Mouse (Mus musculus) ES-Bruce4 (cell line): ENCODE measurements at regions not wholly inside any gene's neighbourhood (a gene's known extent, or its start where the extent isn't known, plus 50 kb on each side); places are given as distances from the start of the nearest gene placed in this dataset.

Source experiments
- H3K27ac ChIP-seq: 2 replicates; pipeline ENCODE4 v1.5.1; 2012; ENCODE audit warnings: low read length, inconsistent platforms; ENCODE audit not compliant: insufficient read depth
- H3K27me3 ChIP-seq: 2 replicates; pipeline ENCODE4 v1.6.1; 2012; ENCODE audit warnings: mild to moderate bottlenecking, low read length, inconsistent platforms; ENCODE audit not compliant: control insufficient read depth, poor library complexity, insufficient read depth, severe bottlenecking
- H3K36me3 ChIP-seq: 2 replicates; pipeline ENCODE4 v1.6.1; 2012; ENCODE audit warnings: inconsistent platforms, mild to moderate bottlenecking, low read length, moderate library complexity; ENCODE audit not compliant: control insufficient read depth, poor library complexity, insufficient read depth, severe bottlenecking
- H3K4me1 ChIP-seq: one replicate; pipeline ENCODE4 v1.8.1; 2011; ENCODE audit warnings: low read length; ENCODE audit not compliant: control insufficient read depth, insufficient read depth
- H3K4me3 ChIP-seq: 2 replicates; pipeline ENCODE4 v1.5.1; 2011; ENCODE audit warnings: low read depth, mild to moderate bottlenecking, low read length
- H3K9ac ChIP-seq: 2 replicates; pipeline ENCODE4 v1.6.1; 2012; ENCODE audit warnings: low read depth, mild to moderate bottlenecking, inconsistent platforms; ENCODE audit not compliant: poor library complexity, severe bottlenecking
- H3K9me3 ChIP-seq: replicated peaks from 2 replicates; pipeline ENCODE4 v1.6.1; 2012; ENCODE audit warnings: mild to moderate bottlenecking, low read length, inconsistent platforms; ENCODE audit not compliant: control insufficient read depth, poor library complexity, insufficient read depth, severe bottlenecking
- CTCF ChIP-seq: IDR thresholded peaks from one replicate; pipeline ENCODE4 v1.8.1; 2011; ENCODE audit warnings: low read depth, low read length
- EP300 ChIP-seq: IDR thresholded peaks from 2 replicates; pipeline ENCODE4 v1.6.1; 2011; ENCODE audit warnings: low read depth, low read length; ENCODE audit not compliant: insufficient read depth
- POLR2A ChIP-seq: IDR thresholded peaks from one replicate; pipeline ENCODE4 v1.8.1; 2011; ENCODE audit warnings: low read length; ENCODE audit not compliant: insufficient read depth

DNA sequence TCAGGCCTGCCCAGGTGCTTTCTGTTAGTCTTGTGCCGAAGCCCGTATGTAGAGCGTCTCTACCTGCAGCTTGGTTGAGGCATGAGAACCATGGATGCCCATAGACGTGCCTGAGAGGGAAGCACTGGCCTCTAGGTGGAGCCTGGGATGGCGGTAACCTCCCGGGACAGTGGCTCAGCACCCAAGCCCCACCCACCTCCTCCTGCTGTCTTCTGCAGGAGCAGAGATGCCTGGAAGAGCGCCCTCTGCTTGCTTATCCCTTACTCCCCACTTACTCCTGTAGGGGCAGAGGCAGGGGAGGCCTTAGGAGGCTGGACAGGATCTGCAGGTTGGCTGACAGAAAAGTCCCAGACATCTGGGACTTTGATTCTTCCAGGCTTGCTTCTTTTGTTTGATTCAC is 92.7 kb upstream of the Zc3h12a start:
- TF ChIP-seq CTCF (peak; percentile 86), EP300 (no peak)
- Histone ChIP-seq H3K9ac (no peak overlapping the region), H3K4me1 (no peaks in the 10 kb centered on the region), H3K27ac (no peak overlapping the region), H3K9me3 (peaks cover 3% of the 10 kb centered on the region), H3K4me3 (no peak overlapping the region), H3K27me3 (no peaks in the 10 kb centered on the region), H3K36me3 (no peaks in the 10 kb centered on the region)

DNA sequence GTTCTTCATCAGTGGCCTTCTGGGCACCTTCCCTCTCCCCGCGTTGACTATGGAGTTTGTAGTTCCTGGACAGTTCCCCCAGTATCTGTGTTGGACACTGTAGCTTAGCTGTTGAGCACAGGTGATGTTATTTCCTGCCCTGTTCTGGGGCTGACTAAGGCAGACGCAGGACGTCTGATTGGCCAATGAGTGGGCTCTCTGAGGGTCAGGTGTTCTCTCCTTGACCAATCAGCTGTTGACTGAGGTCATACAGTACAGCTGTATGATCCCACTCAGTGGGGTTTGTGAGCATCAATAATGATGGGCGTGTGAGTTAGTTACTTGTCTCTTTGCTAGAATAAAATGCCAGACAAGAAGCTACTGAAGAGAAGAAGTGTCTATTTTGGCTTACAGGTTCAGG is 91.6 kb upstream of the Zc3h12a start:
- H3K27me3 ChIP-seq, result no peaks in the 10 kb centered on the region
- H3K9ac ChIP-seq, result no peak overlapping the region
- no peak for TF ChIP-seq POLR2A
- TF ChIP-seq CTCF, result no peak
- no peak for TF ChIP-seq EP300
- H3K4me1 ChIP-seq, result no peaks in the 10 kb centered on the region
- peaks cover 3% of the 10 kb centered on the region for H3K9me3 ChIP-seq
- H3K4me3 ChIP-seq, result no peak overlapping the region
- H3K27ac ChIP-seq, result no peak overlapping the region
- no peaks in the 10 kb centered on the region for H3K36me3 ChIP-seq

DNA sequence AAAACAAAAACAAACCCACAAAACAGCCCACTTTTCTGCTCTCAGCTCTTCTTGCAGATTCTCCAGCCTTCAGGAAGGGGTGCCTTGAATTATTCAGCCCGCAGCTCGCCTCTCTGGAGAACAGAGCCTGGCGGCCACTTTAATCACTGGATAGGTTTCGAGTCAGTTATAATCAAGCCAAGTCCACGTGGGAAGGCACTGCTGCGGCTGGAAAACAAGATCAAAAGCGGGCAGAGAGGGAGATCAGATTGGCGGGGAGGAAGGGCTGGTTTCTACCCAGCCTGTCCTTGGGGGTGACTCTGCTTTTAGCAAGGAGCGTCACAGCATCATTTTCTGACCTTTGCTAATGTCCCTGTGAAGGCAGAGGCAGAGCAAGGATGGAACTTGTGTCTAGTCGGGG is 86.7 kb upstream of the Zc3h12a start:
- Histone ChIP-seq H3K27me3 (no peaks in the 10 kb centered on the region), H3K9me3 (peaks cover 3% of the 10 kb centered on the region), H3K9ac (no peak overlapping the region), H3K4me3 (no peak overlapping the region), H3K4me1 (peaks cover 3% of the 10 kb centered on the region), H3K36me3 (no peaks in the 10 kb centered on the region), H3K27ac (no peak overlapping the region)
- no peak for TF ChIP-seq CTCF
- no peak for TF ChIP-seq EP300
- no peak for TF ChIP-seq POLR2A

DNA sequence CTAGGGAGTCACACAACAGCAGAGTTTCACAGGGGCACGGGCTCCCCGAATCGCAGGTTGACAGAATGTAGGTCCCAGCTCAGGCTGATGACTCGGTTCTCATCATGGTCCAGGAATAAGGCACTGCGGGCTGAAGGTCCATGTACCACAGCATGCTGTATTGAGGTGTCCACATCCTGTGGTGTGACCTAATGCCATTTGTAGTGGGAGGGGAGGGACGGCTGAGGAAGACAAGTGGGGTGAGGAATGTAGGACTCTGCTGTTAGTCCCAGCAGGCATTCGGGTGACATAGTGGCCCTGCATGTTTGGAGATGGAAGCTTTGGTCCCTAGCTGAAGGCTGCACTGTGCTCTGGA is 84.5 kb upstream of the Zc3h12a start:
- H3K9ac ChIP-seq, result no peak overlapping the region
- H3K36me3 ChIP-seq, result no peaks in the 10 kb centered on the region
- no peaks in the 10 kb centered on the region for H3K27me3 ChIP-seq
- no peak overlapping the region for H3K4me3 ChIP-seq
- no peak overlapping the region for H3K27ac ChIP-seq
- no peak for TF ChIP-seq EP300
- no peak for TF ChIP-seq CTCF
- no peak for TF ChIP-seq POLR2A
- peaks cover 3% of the 10 kb centered on the region for H3K9me3 ChIP-seq
- H3K4me1 ChIP-seq, result peaks cover 3% of the 10 kb centered on the region

DNA sequence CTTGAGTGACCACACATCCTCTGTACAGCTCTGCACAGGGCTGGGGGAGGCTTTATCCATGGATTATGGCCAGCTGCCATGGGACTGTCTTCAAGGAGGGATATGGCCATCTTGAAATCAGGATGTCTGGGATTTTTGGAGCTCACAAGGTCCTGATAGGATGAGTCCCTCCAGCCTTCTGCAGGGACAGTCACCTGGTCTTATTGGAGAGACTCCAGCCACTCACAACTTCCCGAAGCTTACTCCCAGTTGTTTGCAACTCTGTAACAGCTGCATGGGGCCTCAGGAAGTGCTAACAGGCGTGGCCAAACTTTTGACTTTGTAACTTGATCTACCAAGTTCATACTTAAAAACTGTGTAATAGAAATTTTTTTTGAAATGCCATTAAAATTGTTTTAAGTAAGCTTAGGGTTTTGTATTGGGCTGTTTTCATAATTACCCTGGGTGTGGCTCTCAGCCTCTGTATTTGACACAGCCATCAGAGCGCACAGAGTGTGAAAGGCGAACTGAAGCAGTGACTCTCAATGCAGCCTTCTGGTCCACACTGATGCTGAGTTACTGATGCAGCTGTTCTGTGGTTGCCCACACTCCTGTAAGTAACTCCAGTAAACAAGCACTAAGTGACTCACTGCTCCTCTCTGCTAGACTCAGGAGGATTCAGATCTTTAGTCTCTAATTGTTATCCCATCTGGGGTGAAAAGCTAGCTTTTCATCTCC is 84.0 kb upstream of the Zc3h12a start:
- no peak for TF ChIP-seq POLR2A
- Histone ChIP-seq H3K4me1 (peaks cover 3% of the 10 kb centered on the region), H3K36me3 (no peaks in the 10 kb centered on the region), H3K9ac (no peak overlapping the region), H3K9me3 (peaks cover 3% of the 10 kb centered on the region), H3K4me3 (no peak overlapping the region), H3K27ac (no peak overlapping the region), H3K27me3 (no peaks in the 10 kb centered on the region)

DNA sequence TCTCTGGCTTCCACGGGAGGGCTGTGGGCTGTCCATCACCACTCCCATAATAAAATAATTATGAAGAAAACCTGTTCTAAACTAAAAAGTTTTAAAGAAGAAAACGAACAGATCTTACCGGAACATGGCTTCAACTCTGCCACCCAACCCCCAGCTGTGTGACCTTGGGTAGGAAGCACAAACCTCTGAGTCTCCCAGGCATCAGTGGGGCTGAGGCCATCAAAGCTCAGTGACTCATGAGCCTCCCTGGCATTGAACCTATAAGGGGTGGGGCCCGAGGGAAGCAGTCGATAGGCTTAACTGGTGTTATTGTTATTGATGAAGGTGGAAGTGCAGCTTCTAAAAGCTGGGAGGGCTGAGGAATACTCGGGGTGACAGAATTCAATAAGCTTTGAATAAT is 83.1 kb upstream of the Zc3h12a start:
- TF ChIP-seq POLR2A (no peak), CTCF (no peak)
- Histone ChIP-seq H3K27ac (no peak overlapping the region), H3K27me3 (no peaks in the 10 kb centered on the region)

More for the DNA sequence above, 83.1 kb upstream of the Zc3h12a start:
- Histone ChIP-seq H3K9ac (no peak overlapping the region), H3K9me3 (peaks cover under 1% of the 10 kb centered on the region), H3K36me3 (no peaks in the 10 kb centered on the region), H3K4me1 (peaks cover 3% of the 10 kb centered on the region), H3K4me3 (no peak overlapping the region)
